Mouse (Mus musculus) spleen, postnatal 10 days (tissue): Measurements from ENCODE around the gene Trim5.
"Not testable (repeated sequence)": the region's sequence is repeated elsewhere in the genome, so short reads cannot be mapped to it uniquely, and the experiment has no call there.

Source experiments
- DNase-seq, 2 experiments: peaks; one replicate each; pipeline ENCODE4 v3.0.0; 2021 to 2022; ENCODE audit warnings: low spot score in 2 of 2

Trim5 gene

GRCm38 (mm10) chr7:104287576-104288443 is at the start of gene Trim5:
TSS of gene Trim5 (minus strand) at chr7:104288094.
- not testable (repeated sequence) for DNase-seq

- not testable (repeated sequence) for DNase-seq
These were observed 47.7 kb upstream of the Trim5 start for GRCm38 (mm10) chr7:104335547-104335946.

GRCm38 (mm10) chr7:104329171-104329570 is 41.3 kb upstream of the Trim5 start, which contains the start of gene Trim34b:
TSS of gene Trim34b (plus strand) at chr7:104329471.
- DNase-seq = not testable (repeated sequence)

GRCm38 (mm10) chr7:104322028-104322427 is 34.1 kb upstream of the Trim5 start:
- no peak for DNase-seq

GRCm38 (mm10) chr7:104315369-104316080 is 27.6 kb upstream of the Trim5 start, which contains the start of gene Trim12a:
TSS of gene Trim12a (minus strand) at chr7:104315466.
- not testable (repeated sequence) for DNase-seq

GRCm38 (mm10) chr7:104314796-104315353 is 27.0 kb upstream of the Trim5 start:
- peak in 1 of 2 experiments; percentile 8 for DNase-seq

GRCm38 (mm10) chr7:104291638-104292400 is 3.9 kb upstream of the Trim5 start:
- DNase-seq = no peak

GRCm38 (mm10) chr7:104290641-104291040 is 2.7 kb upstream of the Trim5 start:
- no peak for DNase-seq

- not testable (repeated sequence) for DNase-seq
These were observed 8.5 kb downstream of the Trim5 start for GRCm38 (mm10) chr7:104279361-104279760.

- DNase-seq = not testable (repeated sequence)
These were observed 22.6 kb downstream of the Trim5 start for GRCm38 (mm10) chr7:104265335-104265734.

GRCm38 (mm10) chr7:104260380-104260779 is 27.5 kb downstream of the Trim5 start:
- not testable (repeated sequence) for DNase-seq

GRCm38 (mm10) chr7:104244287-104245181 is 43.4 kb downstream of the Trim5 start, which contains the start of gene Trim34a:
TSS of gene Trim34a (plus strand) at chr7:104244457.
- DNase-seq = peak; percentile 42 to 61

- no peak for DNase-seq
These were observed 44.3 kb downstream of the Trim5 start for GRCm38 (mm10) chr7:104243616-104244015.

- no peak for DNase-seq
These were observed 47.0 kb downstream of the Trim5 start for GRCm38 (mm10) chr7:104240857-104241256.

- peak in 1 of 2 experiments; percentile 62 for DNase-seq
These were observed 56.7 kb downstream of the Trim5 start for GRCm38 (mm10) chr7:104231203-104231602.

GRCm38 (mm10) chr7:104218701-104219569 is 69.0 kb downstream of the Trim5 start, which contains the start of gene Trim6:
TSS of gene Trim6 (plus strand) at chr7:104218793.
- peak in 1 of 2 experiments; percentile 31 for DNase-seq

- no peak for DNase-seq
These were observed 70.0 kb downstream of the Trim5 start for GRCm38 (mm10) chr7:104217881-104218280.

GRCm38 (mm10) chr7:104216011-104216535 is 71.8 kb downstream of the Trim5 start:
- DNase-seq = no peak
